Mouse (Mus musculus): ENCODE data around the gene Lgals1.

Gene Lgals1

DNA sequence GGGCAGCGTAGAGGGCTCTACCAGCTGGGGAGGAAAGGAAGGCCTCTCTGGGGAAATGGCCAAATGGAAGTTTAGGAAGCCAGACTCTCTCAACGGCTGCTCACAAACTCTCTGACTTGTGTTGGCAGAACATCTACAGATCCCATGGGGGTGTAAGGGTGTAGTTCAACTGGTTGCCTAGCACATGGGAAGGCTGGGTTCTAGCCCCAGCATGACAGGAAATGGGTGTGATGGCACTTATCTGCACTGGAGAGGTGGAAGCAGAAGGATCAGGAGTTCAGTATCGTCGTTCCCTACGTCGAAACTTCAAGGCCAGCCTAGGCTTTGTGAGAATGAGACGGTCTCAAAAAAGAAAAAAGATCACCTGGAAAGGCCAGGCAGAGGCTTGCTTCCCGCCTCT lies 17.5 kb upstream of the Lgals1 start:
- in situ Hi-C loops (cut with MboI, MseI) = no loop called here

DNA sequence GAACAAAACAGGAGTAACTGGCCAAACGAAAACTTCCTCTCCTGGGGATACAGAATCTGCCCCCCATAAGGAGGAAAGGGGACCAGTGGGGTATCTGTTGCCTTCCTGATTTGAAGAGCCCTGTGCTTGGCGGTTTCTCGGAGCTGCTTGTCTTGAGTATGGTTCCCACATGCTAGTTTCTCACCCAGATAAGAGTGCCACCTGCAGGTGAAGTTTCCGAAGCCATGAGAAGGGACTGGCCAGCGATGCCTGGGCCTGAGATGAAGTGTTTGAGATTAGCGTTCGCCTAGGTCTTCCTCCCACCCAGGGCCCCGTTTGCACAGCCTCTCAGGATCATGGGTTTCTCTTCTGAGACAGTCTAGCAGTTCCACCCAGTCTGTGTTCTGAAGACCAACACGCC lies 14.5 kb upstream of the Lgals1 start:
- in situ Hi-C loops (cut with MboI, MseI) = no loop called here

- in situ Hi-C loops (cut with MboI, MseI) = no loop called here
Observed at GRCm38 (mm10) chr15:78913632-78914090, 12.9 kb upstream of the Lgals1 start, which contains the start of gene Pdxp. Pdxp (plus strand) TSS chr15:78913919.

- in situ Hi-C loops (cut with MboI, MseI) = no loop called here
Observed at GRCm38 (mm10) chr15:78914091-78914822, 12.3 kb upstream of the Lgals1 start.

GRCm38 (mm10) chr15:78914823-78915659 lies 11.5 kb upstream of the Lgals1 start:
- in situ Hi-C loops (cut with MboI, MseI) = loop anchor here (5.0 kb wide), 1 partner anchor 47 kb away; no protein-coding TSS in a partner anchor

GRCm38 (mm10) chr15:78915660-78916017 lies 10.9 kb upstream of the Lgals1 start:
- in situ Hi-C loops (cut with MboI, MseI) = loop anchor here (5.0 kb wide), 1 partner anchor 47 kb away; no protein-coding TSS in a partner anchor

DNA sequence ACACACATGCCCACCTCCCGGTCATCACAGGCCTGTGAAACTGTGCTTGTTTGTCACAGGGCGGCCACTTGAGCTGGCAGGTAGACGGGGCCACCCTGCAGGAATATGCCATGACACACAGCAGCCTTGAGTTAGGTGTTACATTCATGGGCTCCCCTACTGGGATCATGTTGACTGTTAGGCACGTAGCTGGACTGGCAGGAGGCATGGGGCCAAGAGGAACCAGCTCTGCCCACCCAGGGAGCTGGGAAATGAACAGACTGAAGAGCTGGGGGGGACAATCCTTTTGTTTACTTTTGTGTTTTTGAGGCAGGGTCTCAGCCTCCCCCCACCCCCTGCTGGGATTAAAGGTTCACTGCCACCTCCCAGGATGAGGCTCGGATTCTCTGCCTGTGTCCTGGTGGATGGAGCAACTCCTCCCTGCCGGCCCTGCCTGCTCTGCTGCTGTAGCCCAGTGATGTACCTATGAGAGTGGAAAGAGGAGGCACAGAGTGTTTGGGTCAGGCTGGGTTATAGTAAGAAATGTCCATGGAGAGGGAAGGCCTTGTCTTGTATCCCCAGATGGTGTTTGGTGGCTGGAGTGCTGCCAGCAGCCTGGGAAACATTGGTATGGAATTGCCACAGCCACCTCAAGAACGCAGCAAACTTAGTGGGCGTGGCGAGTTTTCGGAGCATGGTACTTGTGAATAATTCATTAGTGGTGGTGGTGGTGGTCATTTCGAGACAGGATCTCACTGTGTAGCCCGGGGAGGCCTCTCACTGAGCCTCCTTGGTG lies 10.3 kb upstream of the Lgals1 start:
- in situ Hi-C loops (cut with MboI, MseI) = loop anchor here (5.0 kb wide), 1 partner anchor 46 kb away; no protein-coding TSS in a partner anchor

GRCm38 (mm10) chr15:78918126-78918525 lies 8.4 kb upstream of the Lgals1 start:
- in situ Hi-C loops (cut with MboI, MseI) = loop anchor here (5.0 kb wide), 1 partner anchor 44 kb away; no protein-coding TSS in a partner anchor

DNA sequence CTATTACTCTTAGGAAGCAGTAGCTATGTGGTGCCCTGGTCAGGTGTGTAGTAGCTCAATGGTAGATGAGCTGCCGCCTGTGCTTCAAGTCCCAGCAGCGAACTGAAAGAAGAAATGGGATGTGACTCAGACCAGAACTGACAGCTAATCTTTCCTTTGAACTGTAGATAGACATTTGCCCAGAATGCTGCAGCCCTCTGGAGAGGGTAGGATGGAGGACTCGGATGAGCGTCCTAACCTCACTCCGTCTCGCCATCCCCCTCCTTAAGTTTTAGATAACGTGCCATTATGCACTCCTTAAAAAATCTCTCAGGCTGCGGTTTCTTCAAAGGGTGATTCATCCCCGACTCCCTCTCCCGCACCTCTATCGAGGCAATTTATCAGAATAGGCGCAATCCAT lies 6.6 kb upstream of the Lgals1 start:
- in situ Hi-C loops (cut with MboI, MseI) = loop anchor here (5.0 kb wide), 1 partner anchor 42 kb away; no protein-coding TSS in a partner anchor

DNA sequence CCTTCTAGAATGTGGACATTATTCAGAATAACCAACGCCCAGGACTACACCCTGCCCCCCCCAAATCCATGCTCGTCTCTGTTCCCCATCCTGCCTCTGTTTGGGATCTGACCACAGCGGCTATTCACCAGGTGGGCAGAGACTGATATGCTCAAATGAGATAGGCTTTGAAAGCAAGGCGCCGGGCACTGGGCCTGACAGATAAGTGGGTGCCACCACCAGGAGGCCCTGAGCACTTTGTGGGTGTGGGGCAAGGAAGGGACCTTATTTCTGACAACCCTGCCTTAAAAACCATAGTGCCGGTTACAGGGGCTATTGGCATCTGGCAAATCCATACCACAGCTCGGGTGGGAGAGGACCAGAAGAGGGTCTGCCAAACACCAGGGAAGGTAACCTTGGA lies 3.8 kb upstream of the Lgals1 start:
- in situ Hi-C loops (cut with MboI, MseI) = no loop called here

DNA sequence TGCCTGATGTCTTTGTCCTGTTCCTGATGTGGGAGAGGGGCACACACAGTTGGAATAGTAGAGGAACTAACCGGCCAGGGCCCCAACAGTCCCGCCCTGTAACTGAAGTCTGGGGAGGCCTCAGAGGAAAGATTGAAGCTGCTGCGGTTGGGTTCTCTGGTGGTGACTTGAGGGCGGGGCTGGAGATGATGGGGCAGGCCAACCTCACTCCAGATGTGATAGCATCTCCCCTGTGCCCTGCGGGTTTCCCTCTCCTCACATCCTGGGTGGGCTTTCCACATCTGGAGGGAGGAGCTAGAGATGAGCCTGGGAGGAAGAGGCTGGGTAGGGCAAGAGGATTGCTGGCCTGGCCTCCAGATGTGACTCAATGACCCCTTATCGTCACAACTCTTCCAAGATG lies 2.9 kb upstream of the Lgals1 start:
- in situ Hi-C loops (cut with MboI, MseI) = no loop called here

- in situ Hi-C loops (cut with MboI, MseI) = no loop called here
Observed at GRCm38 (mm10) chr15:78925129-78925528, 1.4 kb upstream of the Lgals1 start.

- in situ Hi-C loops (cut with MboI, MseI) = no loop called here
Observed at GRCm38 (mm10) chr15:78927021-78927787, 679 bp downstream of the Lgals1 start.

DNA sequence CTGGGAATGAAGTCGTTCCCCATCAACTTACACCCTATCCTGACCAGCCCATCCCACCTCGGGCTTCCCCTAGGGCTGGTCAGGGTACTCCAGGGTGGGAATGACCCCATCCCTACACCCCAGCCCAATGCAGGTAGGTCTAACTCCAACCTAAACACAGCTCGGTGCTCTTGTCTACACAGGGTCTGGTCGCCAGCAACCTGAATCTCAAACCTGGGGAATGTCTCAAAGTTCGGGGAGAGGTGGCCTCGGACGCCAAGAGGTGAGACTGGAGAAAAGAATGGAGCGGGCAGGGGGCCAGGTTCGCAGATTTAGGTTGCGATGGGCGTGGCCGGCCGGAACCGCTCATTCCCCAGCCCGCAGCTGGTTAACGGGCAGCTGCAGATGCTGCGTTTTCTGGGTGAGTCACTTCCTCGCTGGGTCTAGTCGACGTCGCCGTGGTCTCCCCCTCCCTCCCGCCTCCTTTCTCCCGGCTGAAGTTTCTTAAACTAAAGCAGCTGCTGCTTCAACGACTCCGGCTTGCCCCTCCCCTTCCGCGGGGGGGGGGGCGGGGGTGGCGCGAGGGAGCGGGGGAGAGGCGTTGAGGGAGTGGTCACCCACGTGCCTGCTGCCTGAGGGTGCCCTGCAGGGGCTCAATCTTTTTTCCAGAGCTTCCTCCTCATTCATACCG lies 1.4 kb downstream of the Lgals1 start:
- in situ Hi-C loops (cut with MboI, MseI) = no loop called here

DNA sequence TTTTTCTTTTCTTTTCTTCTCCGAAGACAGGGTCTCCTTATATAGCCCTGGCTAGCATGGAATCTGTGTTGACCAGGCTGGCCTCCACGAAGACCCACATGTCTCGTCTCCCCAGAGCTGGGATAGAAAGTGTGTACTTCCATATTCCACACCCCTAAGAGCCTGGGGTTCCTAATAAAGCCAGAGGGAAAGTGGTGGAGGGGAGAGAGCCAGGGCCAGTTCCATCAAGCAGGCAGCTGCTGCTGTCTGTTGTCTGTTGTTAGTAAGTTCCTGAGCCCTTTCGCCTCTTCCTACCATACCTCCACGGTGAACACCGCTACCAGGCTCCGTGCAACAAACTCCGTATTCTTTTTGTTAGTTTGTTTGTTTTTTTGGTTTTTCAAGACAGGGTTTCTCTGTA lies 2.0 kb downstream of the Lgals1 start:
- in situ Hi-C loops (cut with MboI, MseI) = no loop called here

GRCm38 (mm10) chr15:78930192-78930706 lies 3.7 kb downstream of the Lgals1 start:
- in situ Hi-C loops (cut with MboI, MseI) = loop anchor here (10.0 kb wide), 1 partner anchor 1075 kb away; no protein-coding TSS in a partner anchor

- in situ Hi-C loops (cut with MboI, MseI) = loop anchor here (10.0 kb wide), 1 partner anchor 1076 kb away; no protein-coding TSS in a partner anchor
Observed at GRCm38 (mm10) chr15:78930801-78931426, 4.4 kb downstream of the Lgals1 start.

GRCm38 (mm10) chr15:78931577-78931976 lies 5.1 kb downstream of the Lgals1 start:
- in situ Hi-C loops (cut with MboI, MseI) = loop anchor here (10.0 kb wide), 1 partner anchor 1077 kb away; no protein-coding TSS in a partner anchor

GRCm38 (mm10) chr15:78934784-78935320 lies 8.3 kb downstream of the Lgals1 start, which contains the start of gene Nol12:
Nol12 (plus strand) TSS chr15:78934933.
- in situ Hi-C loops (cut with MboI, MseI) = loop anchor here (10.0 kb wide), 1 partner anchor 1080 kb away; no protein-coding TSS in a partner anchor

All from T-helper 2 cell (primary cell).